Mouse (Mus musculus) c-Kit-positive CD71-positive TER-119-positive erythroid progenitor cells, embryonic 14.5 days (primary cell): ENCODE data around the gene Mars.
A peak's percentile ranks its signal among the peaks of the same experiment; 100 is the strongest.

Source experiments
- DNase-seq: peaks from one replicate; pipeline ENCODE4 v3.0.0-alpha.2; 2013; ENCODE audit warnings: low spot score

The Mars gene

GRCm38 (mm10) chr10:127311476-127312355 is at the start of gene Mars:
TSS of gene Mars (minus strand) at chr10:127311786.
- DNase-seq: peak; percentile 94

GRCm38 (mm10) chr10:127360714-127361113 is 49.1 kb upstream of the Mars start:
- no peak for DNase-seq

GRCm38 (mm10) chr10:127355336-127355735 is 43.8 kb upstream of the Mars start:
- no peak for DNase-seq

- DNase-seq: no peak
Measured at GRCm38 (mm10) chr10:127353909-127354895, 42.6 kb upstream of the Mars start, which contains the start of gene Inhbe. TSS of gene Inhbe (minus strand) at chr10:127354411.

GRCm38 (mm10) chr10:127352766-127353165 is 41.2 kb upstream of the Mars start:
- no peak for DNase-seq

- DNase-seq: no peak
Measured at GRCm38 (mm10) chr10:127352187-127352586, 40.6 kb upstream of the Mars start.

- DNase-seq: no peak
Measured at GRCm38 (mm10) chr10:127351719-127352118, 40.1 kb upstream of the Mars start.

- DNase-seq: no peak
Measured at GRCm38 (mm10) chr10:127351285-127351595, 39.7 kb upstream of the Mars start.

- DNase-seq: peak; percentile 23
Measured at GRCm38 (mm10) chr10:127350594-127351284, 39.2 kb upstream of the Mars start.

GRCm38 (mm10) chr10:127349810-127350209 is 38.2 kb upstream of the Mars start:
- no peak for DNase-seq

- DNase-seq: no peak
Measured at GRCm38 (mm10) chr10:127348957-127349356, 37.4 kb upstream of the Mars start.

- DNase-seq: no peak
Measured at GRCm38 (mm10) chr10:127346173-127346572, 34.6 kb upstream of the Mars start.

GRCm38 (mm10) chr10:127343029-127343428 is 31.4 kb upstream of the Mars start:
- DNase-seq: no peak

- DNase-seq: peak; percentile 79
Measured at GRCm38 (mm10) chr10:127341891-127342639, 30.5 kb upstream of the Mars start, which contains the start of gene Gli1. TSS of gene Gli1 (minus strand) at chr10:127341974.

GRCm38 (mm10) chr10:127341360-127341690 is 29.7 kb upstream of the Mars start:
- DNase-seq: no peak

- no peak for DNase-seq
Measured at GRCm38 (mm10) chr10:127340577-127341359, 29.2 kb upstream of the Mars start.

- DNase-seq: no peak
Measured at GRCm38 (mm10) chr10:127339683-127340576, 28.3 kb upstream of the Mars start.

GRCm38 (mm10) chr10:127338930-127339682 is 27.5 kb upstream of the Mars start:
- peak; percentile 85 for DNase-seq
